Mouse (Mus musculus): ENCODE results near the gene Nup43. TPM values are rescaled to one million over a fixed set of nuclear protein-coding genes. Genes with fewer than 3 reads are reported as not detected.

Nup43 gene
- total RNA-seq (2023) = 13.0 TPM

GRCm38 (mm10) chr10:7667342-7667802 lies at the start of gene Nup43:
Nup43 (plus strand) TSS chr10:7667503.

GRCm38 (mm10) chr10:7680731-7681301 lies 13.5 kb downstream of the Nup43 start, which contains the start of the genes Pcmt1 and Lats1:
Pcmt1 (minus strand) TSS chr10:7681136.
Lats1 (plus strand) TSS chr10:7681214.

GRCm38 (mm10) chr10:7725751-7726500 lies 58.6 kb downstream of the Nup43 start, which contains the start of gene Katna1:
Katna1 (plus strand) TSS chr10:7726000.

Other genes with a start within 250 kb of the Nup43 start
- 5.6 TPM for gene Ulbp1, start 193.9 kb upstream of the Nup43 start, total RNA-seq (2023)
- 0.52 TPM for gene Lrp11, start 77.7 kb upstream of the Nup43 start, total RNA-seq (2023)
- 54.8 TPM for gene Pcmt1, start 13.6 kb downstream of the Nup43 start, total RNA-seq (2023)
- 38.9 TPM for gene Lats1, start 13.7 kb downstream of the Nup43 start, total RNA-seq (2023)
- gene Katna1, start 58.5 kb downstream of the Nup43 start, total RNA-seq (2023) = 56.5 TPM
- gene Ginm1, start 125.3 kb downstream of the Nup43 start, total RNA-seq (2023) = 44.3 TPM
- gene Ppil4, start 125.4 kb downstream of the Nup43 start, total RNA-seq (2023) = 67.1 TPM
- 29.2 TPM for gene Zc3h12d, start 165.0 kb downstream of the Nup43 start, total RNA-seq (2023)